In genomic region chr4:54950866-54951265, GRCm38 (mm10) we compare ENCODE assay signal across 14 mouse cellular contexts. TPM values are rescaled to one million over a fixed set of nuclear protein-coding genes. Genes with fewer than 3 reads are reported as not detected.
DNase-seq lines count a peak whose midpoint lies in the region; ATAC-seq and TF ChIP-seq lines count a peak whose summit lies in the region.
"Had no signal": no experiment of that assay in that cellular context is flagged by ENCODE, and none has a peak within 500 bp of the region (broad histone marks: within the 10 kb centered on the region; RNA-seq: fewer than 3 reads in every experiment).

No protein-coding gene starts in this region.

- WGBS in heart, embryonic 10.5 days: 91% methylated on average over 2 of the region's 2 CpGs
- 34% methylated on average over 2 of the region's 2 CpGs for WGBS in forebrain, embryonic 15.5 days
- 84% methylated on average over 2 of the region's 2 CpGs for WGBS in limb, embryonic 13.5 days
- 83% methylated on average over 2 of the region's 2 CpGs for WGBS in kidney, adult 2 months

- 0 out of 2 replicates have a peak, but pooled peaks cover 4% of the 10 kb centered on the region for H3K36me3 ChIP-seq in heart, embryonic 10.5 days
- no peaks in the 10 kb centered on the region for H3K36me3 ChIP-seq in forebrain, embryonic 15.5 days
- no peaks in the 10 kb centered on the region for H3K36me3 ChIP-seq in limb, embryonic 13.5 days
- no peaks in the 10 kb centered on the region for H3K36me3 ChIP-seq in kidney, adult 2 months (ENCODE audit: control insufficient read depth, insufficient read depth, low read length)

- no peak for TF ChIP-seq CTCF in kidney, adult 2 months (conservative IDR thresholded peaks at IDR 0.05; ENCODE audit: insufficient read depth, insufficient read length, low read depth, low read length)

- H3K4me3 ChIP-seq in heart, embryonic 10.5 days: no peak overlapping the region
- peak overlapping the region; percentile 84 for H3K4me3 ChIP-seq in forebrain, embryonic 15.5 days
- H3K4me3 ChIP-seq in limb, embryonic 13.5 days: peak overlapping the region; percentile 80; the same call in 1 of the 2 replicates
- H3K4me3 ChIP-seq in kidney, adult 2 months (ENCODE audit: insufficient read depth, low read depth, low read length): no peak overlapping the region
- H3K4me3 ChIP-seq: erythroblast, embryonic 14.5 days had no signal

- no peaks in the 10 kb centered on the region for H3K9me3 ChIP-seq in heart, embryonic 10.5 days
- H3K9me3 ChIP-seq in forebrain, embryonic 15.5 days: no peaks in the 10 kb centered on the region
- H3K9me3 ChIP-seq in limb, embryonic 13.5 days: no peaks in the 10 kb centered on the region

- H3K4me2 ChIP-seq in forebrain, embryonic 15.5 days (replicated peaks): peak overlapping the region; percentile 82
- peak overlapping the region; percentile 89 for H3K4me2 ChIP-seq in limb, embryonic 13.5 days (replicated peaks)

- DNase-seq in heart, embryonic 10.5 days (ENCODE audit: low spot score): no peak
- no peak for DNase-seq in heart, adult 9 months (ENCODE audit: low spot score in 2 of 2)
- DNase-seq in Muller cell, postnatal 12 days (ENCODE audit: inconsistent ontology term): peak; percentile 21
- DNase-seq in adrenal gland, adult 8-10 months: no peak
- DNase-seq in cerebellum, adult 11-12 months: no peak
- DNase-seq in kidney, adult 2 months: no peak
- DNase-seq: cerebellum, postnatal 14 days; heart, postnatal 36 days; kidney, postnatal 14 days; right cerebral cortex, postnatal 14 days had no signal

- peak overlapping the region; percentile 99; the same call in 1 of the 2 replicates for H3K27ac ChIP-seq in heart, embryonic 10.5 days
- peak overlapping the region; percentile 99 for H3K27ac ChIP-seq in forebrain, embryonic 15.5 days (replicated peaks)
- 0 out of 2 replicates have a peak overlapping the region, but pooled peaks have one; percentile 97 for H3K27ac ChIP-seq in limb, embryonic 13.5 days
- H3K27ac ChIP-seq in kidney, adult 2 months (ENCODE audit: insufficient read depth, low read depth, low read length): no peak overlapping the region

- peak overlapping the region; percentile 25 for H3K9ac ChIP-seq in forebrain, embryonic 15.5 days (replicated peaks)
- no peak overlapping the region for H3K9ac ChIP-seq in limb, embryonic 13.5 days

- peaks cover 17% of the 10 kb centered on the region for H3K4me1 ChIP-seq in heart, embryonic 10.5 days
- H3K4me1 ChIP-seq in forebrain, embryonic 15.5 days: peaks cover 60% of the 10 kb centered on the region
- peaks cover 28% of the 10 kb centered on the region for H3K4me1 ChIP-seq in limb, embryonic 13.5 days
- H3K4me1 ChIP-seq in kidney, adult 2 months (ENCODE audit: control insufficient read depth, insufficient read depth, low read length): peaks cover 10% of the 10 kb centered on the region; the same call in 1 of the 2 replicates

- no peak for ATAC-seq in forebrain, embryonic 15.5 days (replicated peaks)
- ATAC-seq in limb, embryonic 13.5 days (ENCODE audit: low FRiP score, low read depth): no peak

- no peak for TF ChIP-seq POLR2A in kidney, adult 2 months (IDR thresholded peaks at IDR 0.05; ENCODE audit: low read depth, low read length)

- H3K27me3 ChIP-seq in heart, embryonic 10.5 days (ENCODE audit: insufficient read depth, poor library complexity, severe bottlenecking): no peaks in the 10 kb centered on the region
- H3K27me3 ChIP-seq in forebrain, embryonic 15.5 days: no peaks in the 10 kb centered on the region
- no peaks in the 10 kb centered on the region for H3K27me3 ChIP-seq in limb, embryonic 13.5 days
- H3K27me3 ChIP-seq in kidney, adult 2 months (replicated peaks; ENCODE audit: control insufficient read depth, insufficient read depth, low read length): no peaks in the 10 kb centered on the region

RNA-seq across cellular contexts. Expression of gene Zfp462, which starts 6.0 kb away (rescaled TPM):
- 4.0 and 5.7 TPM in 2 replicates for polyA plus RNA-seq in heart, embryonic 10.5 days (2016; fragmentation: Nextera tagmentation; extraction: Ambion mirVana)
- 21.0 and 21.9 TPM in 2 replicates for polyA plus RNA-seq in forebrain, embryonic 15.5 days (2015; fragmentation: Nextera tagmentation; extraction: Ambion mirVana)
- 6.8 and 7.2 TPM in 2 replicates for polyA plus RNA-seq in limb, embryonic 13.5 days (2015; fragmentation: Nextera tagmentation; extraction: Ambion mirVana)
- total RNA-seq in adrenal gland, adult 8-10 months (2022): 10 to 100 TPM; 43.7 to 73.9 (median 58.2) TPM
- polyA plus RNA-seq in kidney, adult 2 months (2012; rRNA removed): 8.7 and 10.2 TPM in 2 replicates
- total RNA-seq: monocyte, adult 5-6 weeks had no signal
- polyA plus RNA-seq: erythroblast, embryonic 14.5 days had no signal

Comparison
In these comparisons a context has a peak if more than half of its experiments do, and no peak if none do; other contexts are left out.
1. H3K4me3 ChIP-seq: peak in forebrain, embryonic 15.5 days (single experiment) and limb, embryonic 13.5 days (single experiment); none in heart, embryonic 10.5 days (single experiment) and kidney, adult 2 months (single experiment).